Mouse (Mus musculus) myocyte (in vitro differentiated cells): Measurements from ENCODE around the gene Gtf3c1.

Source experiments
- E2F4 ChIP-seq: IDR thresholded peaks from one replicate; pipeline ENCODE4 v1.6.1; 2011; ENCODE audit warnings: mild to moderate bottlenecking, control low read depth, moderate library complexity; ENCODE audit not compliant: insufficient read depth
- POLR2A ChIP-seq: IDR thresholded peaks from one replicate; pipeline ENCODE4 v1.6.1; 2011; ENCODE audit warnings: low read depth, mild to moderate bottlenecking, control low read depth, moderate library complexity; ENCODE audit not compliant: insufficient read length
- POLR2AphosphoS2 ChIP-seq: IDR thresholded peaks from one replicate; pipeline ENCODE4 v1.6.1; 2011; ENCODE audit warnings: low read depth, control low read depth; ENCODE audit not compliant: insufficient read length
- SRF ChIP-seq: IDR thresholded peaks from one replicate; pipeline ENCODE4 v1.6.1; 2011; ENCODE audit warnings: low read depth; ENCODE audit not compliant: control insufficient read depth, insufficient read length

- TF ChIP-seq POLR2A (no peak), POLR2AphosphoS2 (no peak), SRF (no peak), E2F4 (no peak)
Observed at GRCm38 (mm10) chr7:125597083-125597482, 110.5 kb downstream of the Gtf3c1 start.
